Mouse (Mus musculus) heart, adult 18-20 months (tissue): Measurements from ENCODE around the gene Saxo1. TPM values are rescaled to one million over a fixed set of nuclear protein-coding genes. Genes with fewer than 3 reads are reported as not detected.

Experiments used
- DNase-seq, 2 experiments: peaks; one replicate each; pipeline ENCODE4 v3.0.0; 2021 to 2022; ENCODE audit warnings: mixed read lengths in 1 of 2
- total RNA-seq, 2 experiments: library from RNA; stranded (reverse); gene quantifications; 2 replicates each; pipeline ENCODE4 v1.2.3; 2021

Gene Saxo1
- total RNA-seq, 2 experiments from 2014 or later: not detected

- DNase-seq: no peak
Observed at GRCm38 (mm10) chr4:86422586-86422985, 135.5 kb downstream of the Saxo1 start.

- DNase-seq: no peak
Observed at GRCm38 (mm10) chr4:86416401-86417025, 141.6 kb downstream of the Saxo1 start.

GRCm38 (mm10) chr4:86413388-86413787 lies 144.7 kb downstream of the Saxo1 start:
- DNase-seq: no peak

GRCm38 (mm10) chr4:86410946-86411345 lies 147.2 kb downstream of the Saxo1 start:
- DNase-seq: no peak

- no peak for DNase-seq
Observed at GRCm38 (mm10) chr4:86408421-86408820, 149.7 kb downstream of the Saxo1 start.

- DNase-seq: no peak
Observed at GRCm38 (mm10) chr4:86407200-86407527, 151.0 kb downstream of the Saxo1 start.

GRCm38 (mm10) chr4:86406501-86407199 lies 151.5 kb downstream of the Saxo1 start:
- no peak for DNase-seq

GRCm38 (mm10) chr4:86401116-86401515 lies 157.0 kb downstream of the Saxo1 start:
- DNase-seq: no peak

- no peak for DNase-seq
Observed at GRCm38 (mm10) chr4:86397470-86397869, 160.7 kb downstream of the Saxo1 start.

- peak; percentile 17 to 42 for DNase-seq
Observed at GRCm38 (mm10) chr4:86396672-86397288, 161.3 kb downstream of the Saxo1 start.

GRCm38 (mm10) chr4:86395636-86396035 lies 162.5 kb downstream of the Saxo1 start:
- peak; percentile 55 to 64 for DNase-seq

Other genes with a start within 250 kb of the Saxo1 start
- gene Rraga, start 17.3 kb upstream of the Saxo1 start, total RNA-seq: 10 to 100 TPM; 56.6 to 61.6 TPM
- 1 to 10 TPM; 5.6 to 7.6 TPM for gene Haus6, start 53.7 kb upstream of the Saxo1 start, total RNA-seq
- 100 to 1,000 TPM; 116 to 138 TPM for gene Plin2, start 111.7 kb upstream of the Saxo1 start, total RNA-seq
- gene Dennd4c, start 190.2 kb upstream of the Saxo1 start, total RNA-seq: 10 to 100 TPM; 29.3 to 34.1 TPM